Mouse (Mus musculus): ENCODE data around the gene Amz2. TPM values are rescaled to one million over a fixed set of nuclear protein-coding genes. Genes with fewer than 3 reads are reported as not detected.

Gene Amz2
- polyA plus RNA-seq, 1 experiment from 2014 or later: 23.6 TPM

- H3K36me3 ChIP-seq (ENCODE audit: insufficient read depth, low read length): no peaks in the 10 kb centered on the region
- no peaks in the 10 kb centered on the region for H3K4me1 ChIP-seq (ENCODE audit: insufficient read depth, low read depth, low read length)
- DNase-seq (ENCODE audit: low spot score) (peak; percentile 63), ATAC-seq (no peak)
- H3K4me2 ChIP-seq (replicated peaks; ENCODE audit: low read depth, low read length): no peak overlapping the region
- no peaks in the 10 kb centered on the region for H3K9me3 ChIP-seq (ENCODE audit: low read length)
- H3K27me3 ChIP-seq (replicated peaks; ENCODE audit: insufficient read depth, low read length): no peaks in the 10 kb centered on the region
- WGBS: 62% methylated on average over 3 of the region's 3 CpGs
- TF ChIP-seq EP300 (IDR thresholded peaks at IDR 0.05): no peak
- peak; percentile 85 for TF ChIP-seq CTCF (IDR thresholded peaks at IDR 0.05)
- H3K4me3 ChIP-seq (ENCODE audit: low read depth, low read length): no peak overlapping the region
- H3K9ac ChIP-seq (replicated peaks; ENCODE audit: low read depth): no peak overlapping the region
- H3K27ac ChIP-seq (ENCODE audit: low read length): no peak overlapping the region
Observed at GRCm38 (mm10) chr11:109441119-109441518, 15.4 kb downstream of the Amz2 start.

DNA sequence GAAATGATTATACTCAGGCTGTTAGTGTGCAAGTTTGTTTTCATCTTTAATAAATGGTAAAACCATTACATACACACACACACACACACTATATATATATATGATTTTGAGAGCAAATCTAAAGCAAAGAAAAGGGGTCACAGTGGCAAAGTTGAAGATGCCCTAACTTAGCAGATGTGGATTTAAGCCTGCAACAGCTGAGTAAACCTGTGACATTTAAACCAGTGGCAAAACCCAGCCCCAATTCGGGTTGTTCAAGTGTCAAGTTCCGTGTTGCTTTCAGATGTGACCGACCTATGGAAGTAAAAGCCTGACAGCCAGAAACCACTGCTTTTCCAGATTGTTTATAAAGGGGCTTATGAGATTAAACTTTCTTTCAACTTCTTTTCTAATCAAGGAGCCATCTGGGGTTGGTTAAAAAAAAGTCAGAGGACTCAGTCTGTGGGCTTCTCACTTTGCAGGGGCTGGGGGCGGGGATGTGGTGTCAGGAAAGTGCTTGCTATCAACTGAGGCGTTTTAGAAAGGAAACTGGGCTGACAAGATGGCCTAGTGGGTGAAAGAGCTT is 16.5 kb downstream of the Amz2 start:
- no peak for TF ChIP-seq EP300 (IDR thresholded peaks at IDR 0.05)
- TF ChIP-seq CTCF (IDR thresholded peaks at IDR 0.05): no peak
- Histone ChIP-seq H3K27me3 (replicated peaks; ENCODE audit: insufficient read depth, low read length) (no peaks in the 10 kb centered on the region), H3K36me3 (ENCODE audit: insufficient read depth, low read length) (no peaks in the 10 kb centered on the region), H3K4me1 (ENCODE audit: insufficient read depth, low read depth, low read length) (no peaks in the 10 kb centered on the region), H3K4me3 (ENCODE audit: low read depth, low read length) (no peak overlapping the region), H3K4me2 (replicated peaks; ENCODE audit: low read depth, low read length) (no peak overlapping the region), H3K27ac (ENCODE audit: low read length) (no peak overlapping the region), H3K9me3 (ENCODE audit: low read length) (no peaks in the 10 kb centered on the region), H3K9ac (replicated peaks; ENCODE audit: low read depth) (no peak overlapping the region)
- DNase-seq (ENCODE audit: low spot score) (no peak), ATAC-seq (no peak)
- 47% methylated on average over 5 of the region's 5 CpGs for WGBS

DNA sequence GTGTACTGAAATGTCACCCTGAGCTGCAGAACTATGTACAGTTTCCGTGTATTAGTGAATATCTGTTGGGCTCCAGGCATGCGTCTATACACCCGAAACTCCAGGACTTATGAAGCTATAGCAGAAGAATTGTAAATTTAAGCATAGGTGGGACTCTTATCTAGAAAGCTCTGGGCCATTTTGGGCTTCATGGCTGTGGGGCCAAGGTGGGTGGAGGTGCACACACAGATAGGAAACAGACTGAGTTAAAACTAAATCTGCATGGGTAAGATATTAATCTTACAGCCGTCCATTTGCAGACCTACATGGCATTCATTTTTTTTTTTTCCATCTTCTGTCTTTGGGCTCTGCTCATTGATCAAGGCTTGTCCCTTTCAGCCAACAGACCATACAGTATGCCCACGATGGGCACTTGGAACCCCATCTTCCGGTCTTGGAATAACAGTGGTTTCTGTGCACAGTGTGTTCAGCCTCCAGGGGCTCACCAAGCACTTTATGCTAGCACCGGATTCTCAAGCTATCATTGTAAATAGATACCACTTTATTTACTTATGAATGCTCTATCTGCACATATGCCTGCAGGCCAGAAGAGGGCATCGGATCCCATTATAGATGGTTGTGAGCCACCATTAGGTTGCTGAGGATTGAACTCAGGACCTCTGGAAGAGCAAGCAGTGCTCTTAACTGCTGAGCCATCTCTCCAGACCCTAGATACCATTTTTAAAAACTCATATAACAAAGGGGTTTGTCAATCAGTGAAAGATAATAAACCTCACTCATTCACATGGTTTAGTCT is 17.9 kb downstream of the Amz2 start:
- peak; percentile 34 for TF ChIP-seq CTCF (IDR thresholded peaks at IDR 0.05)
- no peak for TF ChIP-seq EP300 (IDR thresholded peaks at IDR 0.05)
- H3K36me3 ChIP-seq (ENCODE audit: insufficient read depth, low read length): no peaks in the 10 kb centered on the region
- no peak overlapping the region for H3K4me3 ChIP-seq (ENCODE audit: low read depth, low read length)
- no peaks in the 10 kb centered on the region for H3K9me3 ChIP-seq (ENCODE audit: low read length)
- DNase-seq (ENCODE audit: low spot score) (no peak), ATAC-seq (no peak)
- H3K4me2 ChIP-seq (replicated peaks; ENCODE audit: low read depth, low read length): no peak overlapping the region
- H3K27ac ChIP-seq (ENCODE audit: low read length): no peak overlapping the region
- H3K9ac ChIP-seq (replicated peaks; ENCODE audit: low read depth): no peak overlapping the region
- no peaks in the 10 kb centered on the region for H3K4me1 ChIP-seq (ENCODE audit: insufficient read depth, low read depth, low read length)
- 92% methylated on average over 8 of the region's 8 CpGs for WGBS
- no peaks in the 10 kb centered on the region for H3K27me3 ChIP-seq (replicated peaks; ENCODE audit: insufficient read depth, low read length)

GRCm38 (mm10) chr11:109444600-109444999 is 18.9 kb downstream of the Amz2 start:
- peak; percentile 33 for DNase-seq (ENCODE audit: low spot score)

DNA sequence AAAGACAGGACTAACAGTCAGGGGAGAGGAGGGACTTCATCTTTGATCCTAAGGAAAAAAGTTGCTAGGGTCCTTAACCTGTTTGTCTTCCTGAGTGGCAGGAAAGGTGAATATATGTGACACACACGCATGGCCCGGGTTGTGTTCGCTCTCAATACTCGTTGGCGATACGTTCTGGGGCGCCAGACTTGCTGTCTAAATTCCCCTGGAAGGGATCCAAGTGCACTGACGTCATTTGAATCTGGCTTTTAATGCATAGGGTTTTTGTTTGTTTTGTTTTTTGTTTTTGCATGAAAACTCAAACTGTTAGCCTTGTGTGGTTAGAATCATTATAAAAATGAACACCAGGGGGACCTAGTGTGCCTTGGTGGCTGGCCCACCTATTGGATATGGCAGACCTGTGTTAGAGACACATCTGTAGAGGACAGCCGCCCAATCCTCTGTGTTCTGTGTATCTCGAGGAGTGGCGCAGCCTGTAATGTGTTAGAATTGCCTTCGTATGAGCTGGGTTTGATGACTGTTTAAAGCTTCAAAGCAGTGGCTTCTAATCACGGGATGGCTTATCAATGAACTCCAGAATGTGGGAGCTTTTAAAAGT is 19.8 kb downstream of the Amz2 start:
- Histone ChIP-seq H3K4me1 (ENCODE audit: insufficient read depth, low read depth, low read length) (no peaks in the 10 kb centered on the region), H3K4me3 (ENCODE audit: low read depth, low read length) (no peak overlapping the region), H3K27ac (ENCODE audit: low read length) (no peak overlapping the region), H3K36me3 (ENCODE audit: insufficient read depth, low read length) (no peaks in the 10 kb centered on the region), H3K9ac (replicated peaks; ENCODE audit: low read depth) (no peak overlapping the region), H3K27me3 (replicated peaks; ENCODE audit: insufficient read depth, low read length) (no peaks in the 10 kb centered on the region), H3K4me2 (replicated peaks; ENCODE audit: low read depth, low read length) (no peak overlapping the region), H3K9me3 (ENCODE audit: low read length) (no peaks in the 10 kb centered on the region)
- DNase-seq (ENCODE audit: low spot score): peak; percentile 72
- TF ChIP-seq EP300 (IDR thresholded peaks at IDR 0.05): no peak
- peak; percentile 85 for TF ChIP-seq CTCF (IDR thresholded peaks at IDR 0.05)
- peak; percentile 61 for ATAC-seq
- 30% methylated on average over 13 of the region's 13 CpGs for WGBS

More at GRCm38 (mm10) chr11:109444600-109444999, 18.9 kb downstream of the Amz2 start:
- ATAC-seq: no peak
- TF ChIP-seq CTCF (IDR thresholded peaks at IDR 0.05): peak; percentile 73
- no peak for TF ChIP-seq EP300 (IDR thresholded peaks at IDR 0.05)
- no peak overlapping the region for H3K4me2 ChIP-seq (replicated peaks; ENCODE audit: low read depth, low read length)
- no peak overlapping the region for H3K9ac ChIP-seq (replicated peaks; ENCODE audit: low read depth)
- WGBS: 52% methylated on average over 7 of the region's 7 CpGs
- no peaks in the 10 kb centered on the region for H3K27me3 ChIP-seq (replicated peaks; ENCODE audit: insufficient read depth, low read length)
- no peaks in the 10 kb centered on the region for H3K36me3 ChIP-seq (ENCODE audit: insufficient read depth, low read length)
- no peak overlapping the region for H3K4me3 ChIP-seq (ENCODE audit: low read depth, low read length)
- no peaks in the 10 kb centered on the region for H3K4me1 ChIP-seq (ENCODE audit: insufficient read depth, low read depth, low read length)
- no peak overlapping the region for H3K27ac ChIP-seq (ENCODE audit: low read length)
- no peaks in the 10 kb centered on the region for H3K9me3 ChIP-seq (ENCODE audit: low read length)

- Histone ChIP-seq H3K4me2 (replicated peaks; ENCODE audit: low read depth, low read length) (no peak overlapping the region), H3K27ac (ENCODE audit: low read length) (no peak overlapping the region), H3K9ac (replicated peaks; ENCODE audit: low read depth) (no peak overlapping the region), H3K4me1 (ENCODE audit: insufficient read depth, low read depth, low read length) (no peaks in the 10 kb centered on the region), H3K27me3 (replicated peaks; ENCODE audit: insufficient read depth, low read length) (no peaks in the 10 kb centered on the region), H3K9me3 (ENCODE audit: low read length) (no peaks in the 10 kb centered on the region), H3K4me3 (ENCODE audit: low read depth, low read length) (no peak overlapping the region), H3K36me3 (ENCODE audit: insufficient read depth, low read length) (peaks cover 5% of the 10 kb centered on the region; the same call in 1 of the 2 replicates)
- no peak for TF ChIP-seq CTCF (IDR thresholded peaks at IDR 0.05)
- no peak for TF ChIP-seq EP300 (IDR thresholded peaks at IDR 0.05)
- ATAC-seq: no peak
- no peak for DNase-seq (ENCODE audit: low spot score)
- 80% methylated on average over 11 of the region's 11 CpGs for WGBS
Observed at GRCm38 (mm10) chr11:109451169-109451568, 25.4 kb downstream of the Amz2 start.
